Mouse (Mus musculus) stomach, embryonic 14.5 days (tissue): ENCODE data around the gene Cfap36. TPM values are rescaled to one million over a fixed set of nuclear protein-coding genes. Genes with fewer than 3 reads are reported as not detected.

ENCODE experiments used
- ATAC-seq: fragments of 200-750 bp; cut with Nextera tagmentation; 2 replicates; pipeline ENCODE4 v1.8.0; 2017; ENCODE audit warnings: low read depth, moderate TSS enrichment; ENCODE audit not compliant: insufficient number of reproducible peaks, insufficient read depth, low FRiP score
- H3K27ac ChIP-seq: fragments of 300-500 bp; sonication (generic); 2 replicates; pipeline ENCODE4 v1.5.1; 2014; ENCODE audit warnings: mild to moderate bottlenecking, low read length, moderate library complexity, mixed read lengths
- H3K27me3 ChIP-seq: fragments of 300-500 bp; sonication (generic); 2 replicates; pipeline ENCODE4 v1.6.1; 2014; ENCODE audit warnings: low read length, control low read depth, mixed read lengths; ENCODE audit not compliant: control insufficient read depth, insufficient read depth
- H3K36me3 ChIP-seq: fragments of 300-500 bp; sonication (generic); 2 replicates; pipeline ENCODE4 v1.6.1; 2014; ENCODE audit warnings: mild to moderate bottlenecking, control low read depth, low read length, moderate library complexity, mixed read lengths; ENCODE audit not compliant: control insufficient read depth, insufficient read depth
- H3K4me1 ChIP-seq: fragments of 300-500 bp; sonication (generic); 2 replicates; pipeline ENCODE4 v1.6.1; 2014; ENCODE audit warnings: low read length, control low read depth, mixed read lengths; ENCODE audit not compliant: control insufficient read depth, insufficient read depth
- H3K4me2 ChIP-seq: fragments of 300-500 bp; sonication (generic); replicated peaks from 2 replicates; pipeline ENCODE4 v1.6.1; 2014; ENCODE audit warnings: low read depth, low read length, control low read depth
- H3K4me3 ChIP-seq: fragments of 300-500 bp; sonication (generic); 2 replicates; pipeline ENCODE4 v1.5.1; 2014; ENCODE audit warnings: low read depth, low read length, control low read depth
- H3K9ac ChIP-seq: fragments of 300-500 bp; sonication (generic); replicated peaks from 2 replicates; pipeline ENCODE4 v1.6.1; 2014; ENCODE audit warnings: low read depth, mild to moderate bottlenecking, control low read depth, low read length, moderate library complexity, mixed read lengths
- H3K9me3 ChIP-seq: fragments of 300-500 bp; sonication (generic); 2 replicates; pipeline ENCODE4 v1.6.1; 2016; ENCODE audit warnings: low read depth, low read length, control low read depth; ENCODE audit not compliant: control insufficient read depth
- WGBS: fragments of 180-500 bp; shearing (Covaris S2); extraction: QIAGEN DNeasy Blood & Tissue Kit; methylation state at CpG from one replicate; pipeline ENCODE4 v1.1.7; 2014; 5-methylcytosine and 5-hydroxymethylcytosine counted together
- polyA plus RNA-seq: library from polyadenylated mRNA; unstranded; fragments of >200 nt; fragmentation: Nextera tagmentation; extraction: Ambion mirVana; gene quantifications from 2 replicates; pipeline ENCODE4 v1.2.1, GENCODE M21; 2014

Cfap36 gene
- polyA plus RNA-seq, 1 experiment from 2014 or later: 56.5 TPM

- Histone ChIP-seq H3K27me3 (no peaks in the 10 kb centered on the region), H3K36me3 (no peaks in the 10 kb centered on the region; the same call in none of the 2 replicates), H3K9me3 (no peaks in the 10 kb centered on the region), H3K4me1 (peaks cover 9% of the 10 kb centered on the region; the same call in 1 of the 2 replicates), H3K4me2 (peak overlapping the region; percentile 76), H3K9ac (peak overlapping the region; percentile 98), H3K27ac (peak overlapping the region; percentile 88; the same call in 1 of the 2 replicates), H3K4me3 (peak overlapping the region; percentile 98)
- no peak for ATAC-seq
- 4% methylated on average over 13 of the region's 13 CpGs for WGBS
Observed at GRCm38 (mm10) chr11:29173706-29174436, 73.3 kb downstream of the Cfap36 start.

- under 1% methylated on average over 38 of the region's 38 CpGs for WGBS
- Histone ChIP-seq H3K27me3 (no peaks in the 10 kb centered on the region), H3K9me3 (no peaks in the 10 kb centered on the region), H3K4me3 (peak overlapping the region; percentile 98), H3K9ac (peak overlapping the region; percentile 98), H3K4me2 (peak overlapping the region; percentile 76), H3K36me3 (no peaks in the 10 kb centered on the region; the same call in none of the 2 replicates), H3K27ac (peak overlapping the region; percentile 88), H3K4me1 (peaks cover 9% of the 10 kb centered on the region; the same call in 1 of the 2 replicates)
- ATAC-seq: peak; percentile 78
Observed at GRCm38 (mm10) chr11:29173125-29173631, 74.0 kb downstream of the Cfap36 start.

DNA sequence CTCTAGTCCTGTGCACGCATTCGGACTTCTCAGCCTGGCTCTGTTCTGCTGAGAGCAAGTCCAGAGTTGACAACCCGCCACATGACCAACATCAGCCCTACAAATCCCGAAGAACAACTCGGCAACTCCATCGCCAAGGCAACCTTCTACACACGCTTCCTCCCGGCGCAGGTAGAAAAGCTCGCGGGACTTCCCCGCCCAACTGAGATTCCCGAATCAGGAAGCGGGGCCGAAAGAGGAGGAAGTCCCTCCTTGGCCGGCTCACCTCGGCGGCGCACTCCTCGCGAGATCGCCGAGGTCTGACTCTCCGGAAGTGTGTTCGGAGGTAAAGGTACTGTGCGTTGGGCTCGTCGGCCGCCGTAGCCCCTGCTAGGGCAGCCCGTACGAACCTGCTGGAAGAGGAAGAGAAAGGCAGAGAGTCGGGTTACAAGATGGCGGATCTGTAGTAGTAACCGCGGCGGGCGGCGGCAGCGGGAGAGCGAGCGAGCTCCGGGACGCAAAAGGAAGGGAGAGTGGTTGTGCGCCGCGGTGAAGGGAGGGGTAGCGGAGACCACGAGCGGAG is 74.6 kb downstream of the Cfap36 start, which contains the start of gene Ppp4r3b:
Ppp4r3b (plus strand) TSS at position 328 of the 562 bp plus-strand sequence.
- Histone ChIP-seq H3K9ac (peak within 1 kb of the TSS; percentile 98), H3K9me3 (no peaks in the 10 kb centered on the region), H3K27me3 (no peaks in the 10 kb centered on the region), H3K36me3 (no peaks in the 10 kb centered on the region; the same call in none of the 2 replicates), H3K4me3 (peak within 1 kb of the TSS; percentile 98), H3K4me2 (peak within 1 kb of the TSS; percentile 83), H3K4me1 (peaks cover 9% of the 10 kb centered on the region; the same call in 1 of the 2 replicates), H3K27ac (peak within 1 kb of the TSS; percentile 88)
- ATAC-seq: peak; percentile 97
- 1% methylated on average over 50 of the region's 50 CpGs for WGBS

- ATAC-seq: no peak; the same call in 1 of the 2 replicates
- Histone ChIP-seq H3K36me3 (no peaks in the 10 kb centered on the region; the same call in 1 of the 2 replicates), H3K4me2 (peak overlapping the region; percentile 83), H3K9ac (peak overlapping the region; percentile 98), H3K27ac (peak overlapping the region; percentile 72), H3K27me3 (no peaks in the 10 kb centered on the region), H3K4me3 (peak overlapping the region; percentile 98), H3K4me1 (peaks cover 9% of the 10 kb centered on the region; the same call in 1 of the 2 replicates), H3K9me3 (no peaks in the 10 kb centered on the region)
- 0% methylated on average over 34 of the region's 34 CpGs for WGBS
Observed at GRCm38 (mm10) chr11:29171959-29172391, 75.2 kb downstream of the Cfap36 start.

Other genes with a start within 250 kb of the Cfap36 start
- gene Pnpt1, start 116.7 kb downstream of the Cfap36 start, polyA plus RNA-seq: 41.4 and 43.9 TPM in 2 replicates
- gene Ppp4r3b, start 74.5 kb downstream of the Cfap36 start, polyA plus RNA-seq: 83.9 and 88.6 TPM in 2 replicates
- 24.1 and 29.3 TPM in 2 replicates for gene Ccdc88a, start 126.2 kb upstream of the Cfap36 start, polyA plus RNA-seq